In genomic region chr16:37808866-37809622, GRCm38 (mm10) we compare ENCODE assay signal across 9 mouse cellular contexts. TPM values are rescaled to one million over a fixed set of nuclear protein-coding genes. Genes with fewer than 3 reads are reported as not detected.
DNase-seq lines count a peak whose midpoint lies in the region; ATAC-seq and TF ChIP-seq lines count a peak whose summit lies in the region.
"Had no signal": no experiment of that assay in that cellular context is flagged by ENCODE, and none has a peak within 500 bp of the region (broad histone marks: within the 10 kb centered on the region; RNA-seq: fewer than 3 reads in every experiment).

No protein-coding gene starts in this region.

- peaks cover 20% of the 10 kb centered on the region; the same call in 1 of the 2 replicates for H3K36me3 ChIP-seq in intestine, embryonic 14.5 days (ENCODE audit: control insufficient read depth, insufficient read depth, low read length)
- H3K36me3 ChIP-seq in intestine, postnatal 0 days (ENCODE audit: control insufficient read depth, insufficient read depth): no peaks in the 10 kb centered on the region; the same call in 1 of the 2 replicates
- peaks cover 49% of the 10 kb centered on the region for H3K36me3 ChIP-seq in heart, embryonic 10.5 days
- H3K36me3 ChIP-seq in neural tube, embryonic 15.5 days: no peaks in the 10 kb centered on the region; the same call in 1 of the 2 replicates

- 59% methylated on average over 10 of the region's 10 CpGs for WGBS in intestine, embryonic 14.5 days
- WGBS in intestine, postnatal 0 days: 56% methylated on average over 10 of the region's 10 CpGs
- 47% methylated on average over 10 of the region's 10 CpGs for WGBS in heart, embryonic 10.5 days
- WGBS in neural tube, embryonic 15.5 days: 29% methylated on average over 10 of the region's 10 CpGs

- no peak overlapping the region for H3K4me3 ChIP-seq in intestine, embryonic 14.5 days (ENCODE audit: low read depth, low read length)
- no peak overlapping the region for H3K4me3 ChIP-seq in intestine, postnatal 0 days (ENCODE audit: low read depth, low read length)
- no peak overlapping the region for H3K4me3 ChIP-seq in heart, embryonic 10.5 days
- no peak overlapping the region for H3K4me3 ChIP-seq in neural tube, embryonic 15.5 days (replicated peaks)

- no peak overlapping the region for H3K9ac ChIP-seq in intestine, embryonic 14.5 days (ENCODE audit: low read length)
- H3K9ac ChIP-seq in intestine, postnatal 0 days (ENCODE audit: low read depth, low read length): no peak overlapping the region
- no peak overlapping the region for H3K9ac ChIP-seq in neural tube, embryonic 15.5 days (replicated peaks)

- peak overlapping the region; percentile 76 for H3K27ac ChIP-seq in intestine, embryonic 14.5 days (ENCODE audit: low read depth)
- H3K27ac ChIP-seq in intestine, postnatal 0 days (ENCODE audit: low read depth, low read length): no peak overlapping the region; the same call in 1 of the 2 replicates
- H3K27ac ChIP-seq in heart, embryonic 10.5 days: peak overlapping the region; percentile 69
- H3K27ac ChIP-seq in neural tube, embryonic 15.5 days (replicated peaks): 0 out of 2 replicates have a peak overlapping the region, but pooled peaks have one; percentile 28

- no peak for TF ChIP-seq CTCF in intestine, postnatal 0 days (IDR thresholded peaks at IDR 0.05; ENCODE audit: low read depth)

- no peaks in the 10 kb centered on the region for H3K9me3 ChIP-seq in intestine, embryonic 14.5 days (ENCODE audit: control insufficient read depth, low read length)
- H3K9me3 ChIP-seq in intestine, postnatal 0 days (ENCODE audit: control insufficient read depth): no peaks in the 10 kb centered on the region
- no peaks in the 10 kb centered on the region for H3K9me3 ChIP-seq in heart, embryonic 10.5 days
- H3K9me3 ChIP-seq in neural tube, embryonic 15.5 days (replicated peaks): no peaks in the 10 kb centered on the region

- H3K4me1 ChIP-seq in intestine, embryonic 14.5 days (replicated peaks; ENCODE audit: control insufficient read depth, insufficient read depth, low read length): peaks cover 23% of the 10 kb centered on the region; the same call in 1 of the 2 replicates
- 0 out of 2 replicates have a peak, but pooled peaks cover 3% of the 10 kb centered on the region for H3K4me1 ChIP-seq in intestine, postnatal 0 days (replicated peaks; ENCODE audit: control insufficient read depth, insufficient read depth, low read length)
- peaks cover 44% of the 10 kb centered on the region for H3K4me1 ChIP-seq in heart, embryonic 10.5 days
- H3K4me1 ChIP-seq in neural tube, embryonic 15.5 days: peaks cover 46% of the 10 kb centered on the region

- no peak overlapping the region for H3K4me2 ChIP-seq in intestine, embryonic 14.5 days (ENCODE audit: low read length)
- H3K4me2 ChIP-seq in intestine, postnatal 0 days (replicated peaks; ENCODE audit: low read depth): no peak overlapping the region; the same call in 1 of the 2 replicates
- no peak overlapping the region for H3K4me2 ChIP-seq in neural tube, embryonic 15.5 days

- no peak for DNase-seq in intestine, embryonic 14.5 days (ENCODE audit: low spot score)
- no peak for DNase-seq in heart, embryonic 10.5 days (ENCODE audit: low spot score)
- peak; percentile 46 to 63 for DNase-seq in kidney, postnatal 4 days
- DNase-seq in frontal cortex, postnatal 14 days (ENCODE audit: low spot score in 2 of 2): no peak
- DNase-seq in layer of hippocampus, adult 8-10 months (ENCODE audit: low spot score in 2 of 2): no peak

- ATAC-seq in intestine, embryonic 14.5 days (replicated peaks; ENCODE audit: low FRiP score, low TSS enrichment, low read depth): no peak
- no peak for ATAC-seq in intestine, postnatal 0 days
- no peak for ATAC-seq in neural tube, embryonic 15.5 days (ENCODE audit: low FRiP score)
- ATAC-seq in erythroblast, adult 5-6 weeks (replicated peaks; ENCODE audit: low FRiP score, poor library complexity, severe bottlenecking): no peak

- H3K27me3 ChIP-seq in intestine, embryonic 14.5 days (replicated peaks; ENCODE audit: control insufficient read depth, insufficient read depth, low read length): no peaks in the 10 kb centered on the region
- H3K27me3 ChIP-seq in intestine, postnatal 0 days (replicated peaks; ENCODE audit: control insufficient read depth, insufficient read depth, low read length): no peaks in the 10 kb centered on the region
- no peaks in the 10 kb centered on the region for H3K27me3 ChIP-seq in heart, embryonic 10.5 days (ENCODE audit: insufficient read depth, poor library complexity, severe bottlenecking)
- H3K27me3 ChIP-seq in neural tube, embryonic 15.5 days (replicated peaks): no peaks in the 10 kb centered on the region

RNA-seq across cellular contexts. Expression of gene Fstl1, which starts 32.4 kb away (rescaled TPM):
- polyA plus RNA-seq in intestine, embryonic 14.5 days (2014; fragmentation: Nextera tagmentation; extraction: Ambion mirVana): 307 and 342 TPM in 2 replicates
- 125 and 139 TPM in 2 replicates for polyA plus RNA-seq in intestine, postnatal 0 days (2015; fragmentation: Nextera tagmentation; extraction: Ambion mirVana)
- polyA plus RNA-seq in heart, embryonic 10.5 days (2016; fragmentation: Nextera tagmentation; extraction: Ambion mirVana): 312 and 372 TPM in 2 replicates
- polyA plus RNA-seq in neural tube, embryonic 15.5 days (2015; fragmentation: Nextera tagmentation; extraction: Ambion mirVana): 123 and 145 TPM in 2 replicates
- 0.63 TPM in 1 of 2 replicates, not detected in the other for total RNA-seq in erythroblast, adult 5-6 weeks (2015; ENCODE audit: low replicate concordance)
- total RNA-seq in erythroblast, adult 5-6 weeks (2017; ENCODE audit: low replicate concordance): 0.77 and 0.98 TPM in 2 replicates
- total RNA-seq in layer of hippocampus, adult 8-10 months (2022): 10 to 100 TPM; 33.3 to 45.7 (median 36.2) TPM

RNA-seq across cellular contexts. Expression of gene Gm36028, which starts 51.9 kb away (rescaled TPM):
- not detected in 2 replicates for polyA plus RNA-seq in intestine, embryonic 14.5 days (2014; fragmentation: Nextera tagmentation; extraction: Ambion mirVana)
- polyA plus RNA-seq in intestine, postnatal 0 days (2015; fragmentation: Nextera tagmentation; extraction: Ambion mirVana): 6.2 and 6.6 TPM in 2 replicates
- polyA plus RNA-seq in heart, embryonic 10.5 days (2016; fragmentation: Nextera tagmentation; extraction: Ambion mirVana): 0.88 and 1.0 TPM in 2 replicates
- 0.15 TPM in 1 of 2 replicates, not detected in the other for polyA plus RNA-seq in neural tube, embryonic 15.5 days (2015; fragmentation: Nextera tagmentation; extraction: Ambion mirVana)
- not detected in 2 replicates for total RNA-seq in erythroblast, adult 5-6 weeks (2015; ENCODE audit: low replicate concordance)
- total RNA-seq in erythroblast, adult 5-6 weeks (2017; ENCODE audit: low replicate concordance): not detected in 2 replicates
- total RNA-seq in layer of hippocampus, adult 8-10 months (2022): not detected
- polyA plus RNA-seq: neural tube, embryonic 11.5 days had no signal

RNA-seq across cellular contexts. Expression of gene Lrrc58, which starts 59.1 kb away (rescaled TPM):
- 56.2 and 59.7 TPM in 2 replicates for polyA plus RNA-seq in intestine, embryonic 14.5 days (2014; fragmentation: Nextera tagmentation; extraction: Ambion mirVana)
- polyA plus RNA-seq in intestine, postnatal 0 days (2015; fragmentation: Nextera tagmentation; extraction: Ambion mirVana): 27.6 and 30.8 TPM in 2 replicates
- 42.8 and 48.3 TPM in 2 replicates for polyA plus RNA-seq in heart, embryonic 10.5 days (2016; fragmentation: Nextera tagmentation; extraction: Ambion mirVana)
- polyA plus RNA-seq in neural tube, embryonic 15.5 days (2015; fragmentation: Nextera tagmentation; extraction: Ambion mirVana): 45.3 and 46.1 TPM in 2 replicates
- 7.9 and 17.1 TPM in 2 replicates for total RNA-seq in erythroblast, adult 5-6 weeks (2015; ENCODE audit: low replicate concordance)
- 5.6 and 8.1 TPM in 2 replicates for total RNA-seq in erythroblast, adult 5-6 weeks (2017; ENCODE audit: low replicate concordance)
- total RNA-seq in layer of hippocampus, adult 8-10 months (2022): 10 to 100 TPM; 91.9 to 98.2 (median 96.2) TPM

Comparison
In these comparisons a context has a peak if more than half of its experiments do, and no peak if none do; other contexts are left out.
1. DNase-seq: peak in kidney, postnatal 4 days (2 of 2); none in intestine, embryonic 14.5 days (single experiment), heart, embryonic 10.5 days (single experiment), frontal cortex, postnatal 14 days (0 of 2) and layer of hippocampus, adult 8-10 months (0 of 2).